Mouse (Mus musculus) hindbrain, embryonic 11.5 days (tissue): ENCODE measurements around the gene Noxo1. TPM values are rescaled to one million over a fixed set of nuclear protein-coding genes. Genes with fewer than 3 reads are reported as not detected.

Source experiments
- ATAC-seq: fragments of 200-750 bp; cut with Nextera tagmentation; 2 replicates; pipeline ENCODE4 v1.8.0; 2017; ENCODE audit warnings: mild to moderate bottlenecking, moderate TSS enrichment, moderate library complexity; ENCODE audit not compliant: low FRiP score
- DNase-seq: peaks from one replicate; pipeline ENCODE4 v3.0.0-alpha.2; 2015; ENCODE audit warnings: low spot score
- H3K27ac ChIP-seq: fragments of 300-500 bp; sonication (generic); 2 replicates; pipeline ENCODE4 v1.5.1; 2014; ENCODE audit warnings: mild to moderate bottlenecking, low read depth, low read length
- H3K27me3 ChIP-seq: fragments of 300-500 bp; sonication (generic); 2 replicates; pipeline ENCODE4 v1.6.1; 2014; ENCODE audit warnings: mild to moderate bottlenecking, low read length, moderate library complexity, mixed read lengths; ENCODE audit not compliant: control insufficient read depth, insufficient read depth
- H3K36me3 ChIP-seq: fragments of 300-500 bp; sonication (generic); 2 replicates; pipeline ENCODE4 v1.6.1; 2014; ENCODE audit warnings: mild to moderate bottlenecking, low read length, moderate library complexity, mixed read lengths; ENCODE audit not compliant: control insufficient read depth, insufficient read depth
- H3K4me1 ChIP-seq: fragments of 300-500 bp; sonication (generic); replicated peaks from 2 replicates; pipeline ENCODE4 v1.6.1; 2014; ENCODE audit warnings: low read length, mixed read lengths; ENCODE audit not compliant: control insufficient read depth, insufficient read depth
- H3K4me2 ChIP-seq: fragments of 300-500 bp; sonication (generic); replicated peaks from 2 replicates; pipeline ENCODE4 v1.6.1; 2014; ENCODE audit warnings: mild to moderate bottlenecking, low read depth, low read length
- H3K4me3 ChIP-seq: fragments of 300-500 bp; sonication (generic); 2 replicates; pipeline ENCODE4 v1.5.1; 2014; ENCODE audit warnings: low read depth, low read length
- H3K9ac ChIP-seq: fragments of 300-500 bp; sonication (generic); 2 replicates; pipeline ENCODE4 v1.6.1; 2014; ENCODE audit warnings: low read depth, low read length
- H3K9me3 ChIP-seq: fragments of 300-500 bp; sonication (generic); 2 replicates; pipeline ENCODE4 v1.6.1; 2016; ENCODE audit warnings: low read length; ENCODE audit not compliant: control insufficient read depth
- WGBS: fragments of 180-500 bp; shearing (Covaris S2); extraction: QIAGEN DNeasy Blood & Tissue Kit; methylation state at CpG from one replicate; pipeline ENCODE4 v1.1.7; 2014; 5-methylcytosine and 5-hydroxymethylcytosine counted together
- polyA plus RNA-seq: library from polyadenylated mRNA; unstranded; fragments of >200 nt; fragmentation: Nextera tagmentation; extraction: Ambion mirVana; gene quantifications from 2 replicates; pipeline ENCODE4 v1.2.1, GENCODE M21; 2014

The Noxo1 gene
- polyA plus RNA-seq, result 1.5 and 1.7 TPM in 2 replicates

GRCm38 (mm10) chr17:24696011-24696697 is at the start of gene Noxo1, which contains the start of gene Gfer:
Gene Noxo1 (plus strand): TSS chr17:24696234.
Gene Gfer (minus strand): TSS chr17:24696156.
- H3K27ac ChIP-seq, result peak within 1 kb of the TSS; percentile 83
- WGBS, result under 1% methylated on average over 55 of the region's 76 CpGs
- peak; percentile 91 for ATAC-seq

GRCm38 (mm10) chr17:24646381-24646780 is 49.7 kb upstream of the Noxo1 start:
- no peak overlapping the region for H3K9ac ChIP-seq
- no peak overlapping the region for H3K4me3 ChIP-seq
- no peak for ATAC-seq
- H3K9me3 ChIP-seq, result no peaks in the 10 kb centered on the region
- 0 out of 2 replicates have a peak, but pooled peaks cover 5% of the 10 kb centered on the region for H3K4me1 ChIP-seq
- DNase-seq, result no peak
- no peak overlapping the region for H3K4me2 ChIP-seq
- 81% methylated on average over 4 of the region's 4 CpGs for WGBS
- H3K27ac ChIP-seq, result no peak overlapping the region
- no peaks in the 10 kb centered on the region for H3K36me3 ChIP-seq
- H3K27me3 ChIP-seq, result peaks cover 15% of the 10 kb centered on the region

More at GRCm38 (mm10) chr17:24696011-24696697, at the start of gene Noxo1, which contains the start of gene Gfer:
- H3K9ac ChIP-seq, result peak within 1 kb of the TSS; percentile 89
- H3K27me3 ChIP-seq, result no peaks in the 10 kb centered on the region
- peaks cover 2% of the 10 kb centered on the region; the same call in 1 of the 2 replicates for H3K36me3 ChIP-seq
- no peaks in the 10 kb centered on the region; the same call in 1 of the 2 replicates for H3K4me1 ChIP-seq
- no peaks in the 10 kb centered on the region for H3K9me3 ChIP-seq
- peak; percentile 89 for DNase-seq
- H3K4me3 ChIP-seq, result peak within 1 kb of the TSS; percentile 88
- peak within 1 kb of the TSS; percentile 80 for H3K4me2 ChIP-seq

GRCm38 (mm10) chr17:24647493-24647892 is 48.5 kb upstream of the Noxo1 start:
- DNase-seq, result no peak
- H3K4me3 ChIP-seq, result no peak overlapping the region
- no peak overlapping the region; the same call in 1 of the 2 replicates for H3K27ac ChIP-seq
- 0 out of 2 replicates have a peak, but pooled peaks cover 5% of the 10 kb centered on the region for H3K4me1 ChIP-seq
- no peaks in the 10 kb centered on the region for H3K36me3 ChIP-seq
- ATAC-seq, result no peak
- H3K27me3 ChIP-seq, result peaks cover 15% of the 10 kb centered on the region
- H3K9ac ChIP-seq, result no peak overlapping the region
- H3K4me2 ChIP-seq, result no peak overlapping the region
- 81% methylated on average over 11 of the region's 11 CpGs for WGBS
- no peaks in the 10 kb centered on the region for H3K9me3 ChIP-seq

- Histone ChIP-seq H3K9me3 (no peaks in the 10 kb centered on the region), H3K27me3 (peaks cover 15% of the 10 kb centered on the region), H3K4me2 (no peak overlapping the region), H3K36me3 (no peaks in the 10 kb centered on the region), H3K27ac (no peak overlapping the region), H3K4me1 (0 out of 2 replicates have a peak, but pooled peaks cover 5% of the 10 kb centered on the region), H3K4me3 (peak overlapping the region; percentile 59), H3K9ac (no peak overlapping the region)
- DNase-seq, result no peak
- no peak for ATAC-seq
- 75% methylated on average over 10 of the region's 10 CpGs for WGBS
Observed at GRCm38 (mm10) chr17:24648731-24649377, 47.2 kb upstream of the Noxo1 start.

- DNase-seq (no peak), ATAC-seq (peak; percentile 62)
- Histone ChIP-seq H3K36me3 (no peaks in the 10 kb centered on the region), H3K27me3 (peaks cover 15% of the 10 kb centered on the region), H3K27ac (no peak overlapping the region), H3K4me1 (0 out of 2 replicates have a peak, but pooled peaks cover 5% of the 10 kb centered on the region), H3K9me3 (no peaks in the 10 kb centered on the region), H3K4me2 (peak overlapping the region; percentile 100), H3K4me3 (peak overlapping the region; percentile 59), H3K9ac (peak overlapping the region; percentile 73)
- under 1% methylated on average over 34 of the region's 35 CpGs for WGBS
Observed at GRCm38 (mm10) chr17:24649581-24650069, 46.4 kb upstream of the Noxo1 start.

- peak within 1 kb of the TSS; percentile 59 for H3K4me3 ChIP-seq
- peaks cover 15% of the 10 kb centered on the region for H3K27me3 ChIP-seq
- no peak within 1 kb of the TSS for H3K27ac ChIP-seq
- DNase-seq (peak; percentile 65), ATAC-seq (peak; percentile 41)
- peak within 1 kb of the TSS; percentile 73 for H3K9ac ChIP-seq
- under 1% methylated on average over 39 of the region's 41 CpGs for WGBS
- H3K36me3 ChIP-seq, result no peaks in the 10 kb centered on the region
- peak within 1 kb of the TSS; percentile 100 for H3K4me2 ChIP-seq
- H3K9me3 ChIP-seq, result no peaks in the 10 kb centered on the region
- 0 out of 2 replicates have a peak, but pooled peaks cover 5% of the 10 kb centered on the region for H3K4me1 ChIP-seq
Observed at GRCm38 (mm10) chr17:24650070-24650616, 45.9 kb upstream of the Noxo1 start, which contains the start of gene Slc9a3r2. Gene Slc9a3r2 (minus strand): TSS chr17:24650327.

- ATAC-seq (no peak), DNase-seq (no peak)
- Histone ChIP-seq H3K27ac (no peak overlapping the region), H3K9me3 (no peaks in the 10 kb centered on the region), H3K4me2 (peak overlapping the region; percentile 100; the same call in 1 of the 2 replicates), H3K27me3 (peaks cover 15% of the 10 kb centered on the region), H3K4me1 (0 out of 2 replicates have a peak, but pooled peaks cover 5% of the 10 kb centered on the region), H3K36me3 (no peaks in the 10 kb centered on the region), H3K9ac (no peak overlapping the region), H3K4me3 (peak overlapping the region; percentile 59; the same call in 1 of the 2 replicates)
- 88% methylated on average over 4 of the region's 4 CpGs for WGBS
Observed at GRCm38 (mm10) chr17:24650766-24651165, 45.3 kb upstream of the Noxo1 start.

GRCm38 (mm10) chr17:24651835-24652234 is 44.2 kb upstream of the Noxo1 start:
- H3K4me1 ChIP-seq, result 0 out of 2 replicates have a peak, but pooled peaks cover 5% of the 10 kb centered on the region
- peaks cover 17% of the 10 kb centered on the region for H3K27me3 ChIP-seq
- H3K9ac ChIP-seq, result no peak overlapping the region

More at GRCm38 (mm10) chr17:24651835-24652234, 44.2 kb upstream of the Noxo1 start:
- no peaks in the 10 kb centered on the region for H3K36me3 ChIP-seq
- DNase-seq, result no peak
- no peak overlapping the region for H3K27ac ChIP-seq
- no peak for ATAC-seq
- H3K4me3 ChIP-seq, result no peak overlapping the region
- 76% methylated on average over 3 of the region's 3 CpGs for WGBS
- H3K9me3 ChIP-seq, result no peaks in the 10 kb centered on the region
- no peak overlapping the region for H3K4me2 ChIP-seq
